In the genomic region with DNA sequence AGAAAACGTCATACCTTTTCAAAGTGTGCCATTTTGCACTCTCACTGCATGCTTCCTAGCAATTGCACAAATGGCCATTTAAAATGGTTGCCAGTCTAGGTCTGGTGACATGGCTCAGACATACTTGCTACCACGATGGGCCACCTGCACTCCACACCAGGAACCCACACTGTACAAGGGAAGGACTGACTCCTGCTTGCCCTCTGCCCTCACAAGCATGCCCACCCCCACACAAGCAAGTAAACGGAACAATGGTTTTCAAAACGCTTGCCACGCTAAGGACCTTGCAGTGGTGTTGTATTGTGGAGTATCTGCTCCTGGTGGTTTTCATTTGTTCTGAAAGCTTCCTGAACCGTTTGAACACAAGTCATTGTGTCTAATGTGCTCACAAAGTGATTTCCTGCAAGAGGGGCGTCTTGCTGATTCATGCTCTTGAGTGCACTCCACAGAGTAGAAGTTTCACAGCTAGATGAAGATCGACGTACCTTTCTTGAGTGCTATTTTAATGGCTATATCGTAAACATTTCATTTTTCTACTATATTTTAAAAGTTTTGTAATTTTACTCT, we compare ENCODE assay signal across 21 mouse cellular contexts. TPM values are rescaled to one million over a fixed set of nuclear protein-coding genes. Genes with fewer than 3 reads are reported as not detected.
"Had no signal": no experiment of that assay in that cellular context is flagged by ENCODE, and none has a peak within 500 bp of the region (broad histone marks: within the 10 kb centered on the region; RNA-seq: fewer than 3 reads in every experiment).

No protein-coding gene starts in this region.

- ATAC-seq: lung, postnatal 0 days had no signal

- H3K4me1 ChIP-seq: limb, embryonic 10.5 days; liver, embryonic 15.5 days; midbrain, embryonic 10.5 days had no signal

- H3K27ac ChIP-seq: layer of hippocampus, adult 2 months; left cerebral cortex, adult 2 months; limb, embryonic 10.5 days; liver, embryonic 15.5 days; midbrain, embryonic 10.5 days; stomach, postnatal 0 days had no signal

- DNase-seq: kidney, adult 18-20 months; kidney, postnatal 10 days; kidney, postnatal 4 days; lung, adult 2 months; lung, postnatal 36 days; midbrain, embryonic 14.5 days; thymus, postnatal 25 days had no signal

- H3K4me3 ChIP-seq: layer of hippocampus, adult 2 months; left cerebral cortex, adult 2 months; limb, embryonic 10.5 days; liver, embryonic 15.5 days; midbrain, embryonic 10.5 days; myocyte had no signal

RNA-seq across cellular contexts. Expression of gene Nme9, which starts 41.4 kb away (rescaled TPM):
- total RNA-seq: left cerebral cortex, adult 2 months; left cerebral cortex, postnatal 14 days; neutrophil, adult 5-6 weeks had no signal
- polyA plus RNA-seq: kidney, embryonic 14.5 days; limb, embryonic 10.5 days; limb, embryonic 14.5 days; liver, embryonic 11.5 days; liver, embryonic 15.5 days; midbrain, embryonic 10.5 days; midbrain, embryonic 14.5 days; myocyte; neural tube, embryonic 11.5 days; stomach, postnatal 0 days had no signal
